Mouse (Mus musculus) neural tube, embryonic 10.5 days (tissue): ENCODE data around the gene Kat5.

ENCODE experiments used
- DNase-seq: peaks from one replicate; pipeline ENCODE4 v3.0.0-alpha.2; 2017; ENCODE audit warnings: low spot score; ENCODE audit errors: extremely low spot score

Kat5 gene

GRCm38 (mm10) chr19:5609547-5610404 lies at the start of gene Kat5:
Kat5 (minus strand) TSS chr19:5610237.
- peak; percentile 99 for DNase-seq

- peak; percentile 44 for DNase-seq
Observed at GRCm38 (mm10) chr19:5654720-5655298, 44.8 kb upstream of the Kat5 start.

GRCm38 (mm10) chr19:5653969-5654719 lies 44.1 kb upstream of the Kat5 start:
- DNase-seq = peak; percentile 75

GRCm38 (mm10) chr19:5652570-5652969 lies 42.5 kb upstream of the Kat5 start:
- no peak for DNase-seq

- no peak for DNase-seq
Observed at GRCm38 (mm10) chr19:5651502-5652274, 41.7 kb upstream of the Kat5 start.

- DNase-seq = no peak
Observed at GRCm38 (mm10) chr19:5649298-5649741, 39.3 kb upstream of the Kat5 start.

- DNase-seq = peak; percentile 79
Observed at GRCm38 (mm10) chr19:5648401-5649297, 38.6 kb upstream of the Kat5 start.

- no peak for DNase-seq
Observed at GRCm38 (mm10) chr19:5647791-5648190, 37.8 kb upstream of the Kat5 start.

- DNase-seq = no peak
Observed at GRCm38 (mm10) chr19:5646731-5647330, 36.8 kb upstream of the Kat5 start.

- no peak for DNase-seq
Observed at GRCm38 (mm10) chr19:5645280-5645679, 35.2 kb upstream of the Kat5 start.

GRCm38 (mm10) chr19:5641641-5642040 lies 31.6 kb upstream of the Kat5 start:
- DNase-seq = no peak

GRCm38 (mm10) chr19:5641021-5641420 lies 31.0 kb upstream of the Kat5 start:
- DNase-seq = no peak

- DNase-seq = no peak
Observed at GRCm38 (mm10) chr19:5640339-5640738, 30.3 kb upstream of the Kat5 start.

- no peak for DNase-seq
Observed at GRCm38 (mm10) chr19:5638416-5639005, 28.5 kb upstream of the Kat5 start.

- peak; percentile 88 for DNase-seq
Observed at GRCm38 (mm10) chr19:5637069-5638047, 27.3 kb upstream of the Kat5 start, which contains the start of gene Rela. Rela (plus strand) TSS chr19:5637483.

GRCm38 (mm10) chr19:5636571-5637041 lies 26.6 kb upstream of the Kat5 start:
- peak; percentile 29 for DNase-seq

GRCm38 (mm10) chr19:5636036-5636570 lies 26.1 kb upstream of the Kat5 start:
- no peak for DNase-seq

GRCm38 (mm10) chr19:5632120-5632519 lies 22.1 kb upstream of the Kat5 start:
- DNase-seq = no peak
